9 mouse cellular contexts compared by ENCODE assay signal in the genomic region with DNA sequence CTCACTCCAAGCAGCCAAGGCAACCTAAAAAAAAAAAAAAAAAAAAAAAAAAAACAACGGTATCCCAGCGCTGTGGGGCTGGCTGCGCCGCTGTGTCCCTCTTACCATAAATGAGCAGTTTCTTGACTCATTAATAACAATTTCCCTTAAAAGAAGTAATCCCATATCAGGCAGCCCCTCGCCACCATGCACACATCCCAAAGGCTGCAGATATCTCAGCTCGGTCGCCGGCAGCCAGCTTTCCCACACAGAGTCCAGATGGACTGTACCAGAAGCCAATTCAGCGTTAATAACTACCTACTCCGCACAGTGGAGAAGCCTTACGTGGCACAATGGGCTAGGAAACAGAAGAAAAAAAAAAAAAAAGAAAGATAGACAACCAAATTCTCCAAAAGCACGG.
DNase-seq lines count a peak whose midpoint lies in the region; ATAC-seq and TF ChIP-seq lines count a peak whose summit lies in the region.
"Had no signal": no experiment of that assay in that cellular context is flagged by ENCODE, and none has a peak within 500 bp of the region (broad histone marks: within the 10 kb centered on the region; RNA-seq: fewer than 3 reads in every experiment).

No protein-coding gene starts in this region.

- WGBS in cerebellum, adult 2 months: 4% methylated on average over 12 of the region's 12 CpGs
- 3% methylated on average over 12 of the region's 12 CpGs for WGBS in forebrain, embryonic 13.5 days
- WGBS in midbrain, embryonic 12.5 days: 12% methylated on average over 12 of the region's 12 CpGs

- peak; percentile 52; the same call in 1 of the 2 replicates for TF ChIP-seq POLR2A in cerebellum, adult 2 months (IDR thresholded peaks at IDR 0.05; ENCODE audit: borderline replicate concordance, insufficient read depth, low read length)

- H3K9ac ChIP-seq in ES-E14 (ENCODE audit: insufficient read depth, low read depth, low read length, poor library complexity, severe bottlenecking): no peak overlapping the region
- peak overlapping the region; percentile 47 for H3K9ac ChIP-seq in forebrain, embryonic 13.5 days
- peak overlapping the region; percentile 41; the same call in 1 of the 2 replicates for H3K9ac ChIP-seq in midbrain, embryonic 12.5 days (replicated peaks)
- H3K9ac ChIP-seq: limb, embryonic 13.5 days had no signal

- no peaks in the 10 kb centered on the region for H3K9me3 ChIP-seq in ES-E14 (ENCODE audit: control insufficient read depth, insufficient read depth, low read depth, low read length)
- no peaks in the 10 kb centered on the region for H3K9me3 ChIP-seq in forebrain, embryonic 13.5 days (replicated peaks)
- no peaks in the 10 kb centered on the region for H3K9me3 ChIP-seq in midbrain, embryonic 12.5 days
- H3K9me3 ChIP-seq: limb, embryonic 13.5 days had no signal

- no peak for DNase-seq in ES-E14 (ENCODE audit: low read depth, low spot score)
- DNase-seq in cerebellum, adult 2 months: peak; percentile 78 to 87
- no peak for DNase-seq in heart, adult 18-20 months
- DNase-seq in adrenal gland, adult (ENCODE audit: inconsistent age in 2 of 2, low spot score in 1 of 2): no peak
- DNase-seq in heart, adult 9 months (ENCODE audit: low spot score in 2 of 2): no peak
- DNase-seq in heart, postnatal 4 days: no peak

- H3K27ac ChIP-seq in ES-E14 (ENCODE audit: insufficient read depth, low read depth, low read length, poor library complexity, severe bottlenecking): no peak overlapping the region
- peak overlapping the region; percentile 37; the same call in 1 of the 2 replicates for H3K27ac ChIP-seq in cerebellum, adult 2 months (ENCODE audit: insufficient read depth, low read length)
- H3K27ac ChIP-seq in forebrain, embryonic 13.5 days: peak overlapping the region; percentile 80
- H3K27ac ChIP-seq in midbrain, embryonic 12.5 days (replicated peaks): peak overlapping the region; percentile 75
- H3K27ac ChIP-seq: limb, embryonic 13.5 days had no signal

- no peaks in the 10 kb centered on the region for H3K4me1 ChIP-seq in ES-E14 (ENCODE audit: control insufficient read depth in 2 of 2, insufficient read depth in 2 of 2, low read length in 2 of 2, poor library complexity in 1 of 2)
- no peaks in the 10 kb centered on the region for H3K4me1 ChIP-seq in cerebellum, adult 2 months (ENCODE audit: control insufficient read depth, insufficient read depth, low read length)
- peaks cover 36% of the 10 kb centered on the region for H3K4me1 ChIP-seq in forebrain, embryonic 13.5 days
- peaks cover 17% of the 10 kb centered on the region for H3K4me1 ChIP-seq in midbrain, embryonic 12.5 days

- no peak for TF ChIP-seq CTCF in cerebellum, adult 2 months (IDR thresholded peaks at IDR 0.05; ENCODE audit: borderline replicate concordance, insufficient read depth, low read depth, low read length)

- in situ Hi-C loops in ES-E14 (cut with MboI; ENCODE audit: low sequenced_read_pairs in 2 of 2, unreplicated experiment in 2 of 2): no loop called here

- H3K36me3 ChIP-seq in ES-E14 (ENCODE audit: control insufficient read depth, insufficient read depth, low read length, poor library complexity, severe bottlenecking): no peaks in the 10 kb centered on the region
- no peaks in the 10 kb centered on the region for H3K36me3 ChIP-seq in forebrain, embryonic 13.5 days (ENCODE audit: poor library complexity, severe bottlenecking)
- no peaks in the 10 kb centered on the region for H3K36me3 ChIP-seq in midbrain, embryonic 12.5 days
- H3K36me3 ChIP-seq: limb, embryonic 13.5 days had no signal

- H3K27me3 ChIP-seq in cerebellum, adult 2 months (ENCODE audit: control insufficient read depth, insufficient read depth, low read length): no peaks in the 10 kb centered on the region
- H3K27me3 ChIP-seq in forebrain, embryonic 13.5 days: no peaks in the 10 kb centered on the region
- H3K27me3 ChIP-seq in midbrain, embryonic 12.5 days: peaks cover 19% of the 10 kb centered on the region

- ATAC-seq in forebrain, embryonic 13.5 days: peak; percentile 56
- peak; percentile 48 for ATAC-seq in midbrain, embryonic 12.5 days (ENCODE audit: low FRiP score, low read depth)

- H3K4me3 ChIP-seq in ES-E14 (ENCODE audit: insufficient read depth in 1 of 2, low read depth in 1 of 2, low read length in 2 of 2, poor library complexity in 1 of 2, severe bottlenecking in 1 of 2): no peak overlapping the region
- peak overlapping the region; percentile 55 for H3K4me3 ChIP-seq in cerebellum, adult 2 months (replicated peaks; ENCODE audit: insufficient read depth, low read depth, low read length)
- peak overlapping the region; percentile 34 for H3K4me3 ChIP-seq in forebrain, embryonic 13.5 days
- H3K4me3 ChIP-seq in midbrain, embryonic 12.5 days: peak overlapping the region; percentile 33
- H3K4me3 ChIP-seq: limb, embryonic 13.5 days had no signal

- peak overlapping the region; percentile 58 for H3K4me2 ChIP-seq in forebrain, embryonic 13.5 days
- peak overlapping the region; percentile 46 for H3K4me2 ChIP-seq in midbrain, embryonic 12.5 days (replicated peaks)
- H3K4me2 ChIP-seq: limb, embryonic 13.5 days had no signal

TF ChIP-seq in ES-E14, 5 proteins besides CTCF, POLR2A, EP300 and RAD21:
- 0 out of 2 replicates have a peak, but pooled peaks have one; percentile 51 for TF ChIP-seq ZNF384 (IDR thresholded peaks at IDR 0.05; ENCODE audit: low read depth, low read length)
- TF ChIP-seq HCFC1 (IDR thresholded peaks at IDR 0.05; ENCODE audit: borderline replicate concordance, insufficient read depth, low read length): no peak

Comparison
In these comparisons a context has a peak if more than half of its experiments do, and no peak if none do; other contexts are left out.
1. DNase-seq: peak in cerebellum, adult 2 months (2 of 2); none in ES-E14 (single experiment), heart, adult 18-20 months (0 of 2), adrenal gland, adult (0 of 2), heart, adult 9 months (0 of 2) and heart, postnatal 4 days (single experiment).
2. H3K4me3 ChIP-seq: peak in cerebellum, adult 2 months (single experiment), forebrain, embryonic 13.5 days (single experiment) and midbrain, embryonic 12.5 days (single experiment); none in ES-E14 (0 of 2).